Mouse (Mus musculus) E14TG2a.4 (cell line): ENCODE results near the gene Plxnb2.

ENCODE experiments used
- CTCF ChIP-seq: conservative IDR thresholded peaks from 2 replicates; pipeline ENCODE4 v1.5.1; 2014; ENCODE audit warnings: low read length
- NANOG ChIP-seq: IDR thresholded peaks from 2 replicates; pipeline ENCODE4 v1.6.1; 2014; ENCODE audit warnings: borderline replicate concordance, low read length, mixed read lengths
- POU5F1 ChIP-seq: IDR thresholded peaks from 2 replicates; pipeline ENCODE4 v1.6.1; 2014; ENCODE audit warnings: low read length, borderline replicate concordance

GRCm38 (mm10) chr15:89128382-89129350 is 51.9 kb downstream of the Plxnb2 start, which contains the start of gene Hdac10:
- peak; percentile 87 for TF ChIP-seq CTCF
- no peak for TF ChIP-seq POU5F1
- TF ChIP-seq NANOG: no peak
